Mouse (Mus musculus) testis, postnatal 10 days (tissue): ENCODE results near the gene Tmem38a.

Experiments
- DNase-seq: peaks from one replicate; pipeline ENCODE4 v3.0.0; 2021; ENCODE audit warnings: low spot score

The Tmem38a gene

DNA sequence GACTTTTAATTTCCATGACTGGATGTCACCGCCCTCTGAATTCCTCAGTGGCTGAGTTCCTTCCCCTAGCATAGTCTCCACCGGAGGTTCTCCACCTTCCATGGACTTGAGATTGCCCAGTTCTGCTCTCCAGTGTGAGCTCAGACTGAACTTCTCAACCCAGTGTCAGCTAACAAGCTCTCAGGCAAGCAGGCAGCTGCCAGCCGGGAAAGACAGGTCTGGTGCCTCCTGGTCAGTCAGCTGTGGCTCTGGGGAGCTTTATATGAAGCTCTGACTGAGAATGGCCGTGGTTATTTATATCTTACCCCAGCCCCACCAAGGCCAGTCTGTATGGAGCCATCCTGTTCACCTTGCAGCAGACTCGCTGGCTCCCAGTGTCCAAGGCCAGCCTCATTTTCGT is 12.5 kb downstream of the Tmem38a start:
- DNase-seq: no peak

DNA sequence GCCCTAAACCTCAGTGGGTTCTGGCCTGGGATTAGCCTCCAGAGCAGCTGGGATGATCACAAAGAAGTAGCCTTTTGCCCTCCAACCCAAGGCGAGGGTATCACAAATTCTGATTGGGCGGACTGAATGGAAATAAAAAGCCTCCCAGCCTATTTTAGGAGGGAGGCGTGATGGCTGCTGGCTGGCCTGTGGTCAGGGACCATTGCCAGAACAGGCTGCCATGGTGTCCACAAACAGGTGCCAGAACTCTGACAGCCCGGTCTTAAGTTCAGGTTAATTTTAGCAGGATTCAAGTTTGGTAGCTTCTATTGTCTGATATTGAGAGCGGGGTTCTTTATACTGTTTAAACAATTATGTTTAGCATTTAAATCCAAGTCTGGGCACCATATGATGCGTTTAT is 16.0 kb downstream of the Tmem38a start:
- no peak for DNase-seq

DNA sequence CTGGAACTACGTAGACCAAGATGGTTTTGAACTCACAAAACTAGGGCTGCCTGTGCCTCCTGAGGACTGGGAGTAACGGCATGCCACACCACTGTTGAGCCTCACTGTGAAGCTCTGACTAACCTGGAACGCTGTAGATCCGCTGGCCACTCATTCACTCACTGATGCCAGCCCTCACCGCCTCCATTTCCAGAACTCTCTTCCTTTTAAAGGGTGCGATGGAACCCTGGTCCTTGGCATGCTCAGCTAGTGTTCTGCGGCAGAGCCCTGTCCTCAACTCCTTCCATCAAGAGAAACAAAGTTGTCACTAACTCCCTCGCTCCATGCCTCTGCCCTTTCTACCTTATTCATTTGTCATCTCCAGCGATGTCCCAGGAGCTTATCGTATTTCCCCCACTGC is 17.0 kb downstream of the Tmem38a start:
- no peak for DNase-seq

DNA sequence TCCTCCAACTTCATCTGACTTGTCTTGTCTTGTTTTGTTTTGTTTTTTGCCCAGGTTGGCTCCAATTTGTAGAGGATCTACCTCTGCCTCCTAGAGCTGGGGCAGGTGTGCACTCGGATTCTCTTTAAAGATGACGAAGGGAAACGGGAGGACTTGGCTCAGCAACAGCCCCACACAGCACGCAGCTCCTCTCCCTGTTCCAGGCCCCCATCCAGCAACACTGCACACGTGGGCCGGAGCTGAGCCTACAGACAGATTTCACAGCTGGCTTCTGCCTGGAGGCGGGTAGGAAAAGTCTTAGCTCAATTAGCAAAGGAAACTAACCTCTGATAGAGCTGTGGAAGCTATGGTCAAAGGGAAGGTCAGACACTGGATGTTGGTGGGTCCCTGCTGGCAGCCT is 17.4 kb downstream of the Tmem38a start:
- peak; percentile 53 for DNase-seq

DNA sequence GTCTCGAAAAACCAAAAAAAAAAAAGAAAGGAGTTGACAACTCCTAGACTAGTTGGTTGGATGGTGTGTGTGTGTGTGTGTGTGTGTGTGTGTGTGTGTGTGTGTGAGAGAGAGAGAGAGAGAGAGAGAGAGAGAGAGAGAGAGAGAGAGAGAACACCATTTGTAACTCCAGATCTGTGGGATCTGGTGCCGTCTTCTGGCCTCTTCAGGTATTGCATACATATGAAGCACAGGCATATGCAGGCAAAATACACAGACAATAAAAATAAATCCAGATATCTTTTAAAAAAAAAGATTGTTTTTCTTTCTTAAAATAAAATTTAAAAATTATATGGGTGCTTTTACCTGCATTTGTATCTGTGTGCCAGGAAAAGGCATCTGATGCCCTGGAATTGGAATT is 18.3 kb downstream of the Tmem38a start:
- DNase-seq: peak; percentile 66
